Mouse (Mus musculus): ENCODE measurements around the gene Hpgds. TPM values are rescaled to one million over a fixed set of nuclear protein-coding genes. Genes with fewer than 3 reads are reported as not detected.

Gene Hpgds
- 1 to 10 TPM; 3.3 to 5.3 TPM for total RNA-seq (2021)

DNA sequence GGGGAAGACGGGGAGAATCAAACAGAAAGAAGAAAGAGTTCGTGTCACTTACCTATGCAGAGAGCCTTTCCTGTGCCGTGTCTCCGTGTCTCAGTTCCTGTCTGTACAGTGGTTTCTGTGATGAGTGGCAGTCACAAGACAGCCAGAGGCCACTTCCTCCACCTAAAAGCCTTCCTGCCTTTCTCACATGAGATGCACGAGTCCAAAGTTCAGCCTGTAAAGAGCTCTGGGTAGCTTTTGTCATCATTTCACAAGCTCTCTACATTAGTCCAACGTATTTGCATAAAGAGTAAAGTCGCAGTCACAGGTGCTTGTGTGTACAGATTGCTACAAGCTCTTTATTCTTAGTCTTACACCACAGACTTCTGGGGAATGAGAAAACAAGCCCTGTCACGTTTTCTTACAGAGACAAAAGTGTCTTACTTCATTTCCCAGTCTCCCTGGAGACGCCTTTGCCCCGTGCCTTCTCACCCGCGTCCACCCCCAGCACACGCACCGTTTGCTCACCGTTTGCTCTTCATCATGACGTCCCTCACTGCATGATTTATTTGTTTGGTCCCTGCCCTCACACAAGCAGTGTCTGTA, at the start of gene Hpgds:
Gene Hpgds (minus strand): TSS at position 288 of the 585 bp plus-strand sequence.
- no peak for DNase-seq (ENCODE audit: extremely low spot score in 1 of 2, low spot score in 1 of 2)

DNA sequence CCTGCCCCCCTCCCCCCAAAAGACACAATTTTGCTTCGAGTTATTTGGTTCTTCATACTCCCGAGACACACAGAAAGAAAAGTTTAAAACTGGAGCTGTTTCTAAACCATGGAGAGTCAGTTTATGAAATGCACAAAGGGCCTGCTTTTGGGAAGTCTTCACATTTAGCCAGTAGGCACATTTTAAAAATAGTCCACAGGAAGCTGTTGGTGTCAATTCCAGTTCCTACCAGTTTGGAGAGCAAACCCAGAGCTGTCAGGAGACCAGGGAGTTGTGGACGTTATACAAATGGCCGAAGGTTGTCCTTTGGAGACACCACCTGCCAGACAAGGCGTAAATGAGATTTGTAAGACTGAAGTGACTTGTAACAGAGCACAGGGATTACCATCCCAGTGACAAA, 20.3 kb upstream of the Hpgds start:
- DNase-seq (ENCODE audit: extremely low spot score in 1 of 2, low spot score in 1 of 2), result no peak

DNA sequence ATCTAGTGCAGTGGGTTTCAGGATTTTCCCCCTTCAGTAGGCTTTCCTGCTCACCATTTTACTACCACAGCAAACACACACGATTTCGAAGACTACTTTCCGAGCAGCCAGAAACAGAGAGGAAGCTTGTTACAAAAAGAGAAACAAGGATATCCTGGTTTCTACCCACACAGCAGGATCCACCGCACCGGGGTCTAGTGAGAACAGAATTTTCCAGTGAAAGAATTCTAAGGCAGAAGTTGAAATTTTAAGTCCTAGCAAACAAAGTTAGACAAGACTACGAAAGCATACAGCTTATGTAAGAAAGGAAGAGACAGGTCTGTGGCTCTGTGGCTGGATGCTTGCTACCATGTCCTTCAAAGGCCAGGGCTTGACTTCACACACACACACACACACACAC, 19.4 kb upstream of the Hpgds start:
- DNase-seq (ENCODE audit: extremely low spot score in 1 of 2, low spot score in 1 of 2), result no peak

DNA sequence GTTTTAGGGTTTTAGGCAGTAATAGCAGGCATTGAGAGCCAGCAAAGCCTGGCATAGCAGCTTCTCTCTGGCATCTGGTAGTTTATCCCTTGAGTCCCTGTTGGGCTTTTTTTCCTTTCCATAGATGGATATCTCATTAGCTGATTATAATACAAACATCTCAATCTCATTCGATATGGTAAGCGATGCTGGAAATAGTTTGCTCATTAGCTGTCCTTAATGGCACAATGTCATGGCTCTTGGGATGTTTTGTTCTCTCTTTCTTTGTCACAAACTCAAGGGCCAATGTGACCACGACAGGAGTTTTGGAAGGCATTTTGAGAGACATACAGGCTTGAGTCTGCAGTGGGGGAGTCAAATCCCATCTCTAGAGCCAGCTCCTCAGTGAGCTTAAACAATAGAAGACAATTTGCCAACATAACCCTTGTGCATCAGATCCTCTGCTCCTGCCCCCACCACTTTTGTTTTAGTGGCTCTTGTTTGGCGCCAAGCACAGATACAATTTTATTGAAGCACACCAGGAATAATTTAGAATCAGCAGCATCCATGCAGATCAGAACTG, 14.8 kb upstream of the Hpgds start:
- no peak for DNase-seq (ENCODE audit: extremely low spot score in 1 of 2, low spot score in 1 of 2)

DNA sequence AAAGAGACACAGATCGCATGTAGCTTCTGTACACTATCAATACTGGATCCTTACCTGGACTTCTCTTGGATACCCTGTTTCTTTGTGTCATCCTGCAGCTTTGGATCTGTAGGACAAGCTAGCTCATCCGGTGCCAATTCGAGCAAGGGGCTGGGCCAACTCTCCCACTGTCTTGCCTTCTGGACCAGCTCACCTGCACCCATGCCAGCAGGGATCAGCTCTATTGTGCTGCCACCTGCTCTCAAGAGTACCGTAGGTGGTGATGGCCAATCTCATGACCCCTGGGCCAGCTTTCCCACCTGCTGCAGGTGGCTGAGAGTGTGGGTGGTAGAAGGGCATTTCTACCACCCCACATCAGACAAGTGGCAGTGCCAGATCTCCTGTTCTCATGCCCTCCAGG, 12.3 kb upstream of the Hpgds start:
- DNase-seq (ENCODE audit: extremely low spot score in 1 of 2, low spot score in 1 of 2), result no peak

DNA sequence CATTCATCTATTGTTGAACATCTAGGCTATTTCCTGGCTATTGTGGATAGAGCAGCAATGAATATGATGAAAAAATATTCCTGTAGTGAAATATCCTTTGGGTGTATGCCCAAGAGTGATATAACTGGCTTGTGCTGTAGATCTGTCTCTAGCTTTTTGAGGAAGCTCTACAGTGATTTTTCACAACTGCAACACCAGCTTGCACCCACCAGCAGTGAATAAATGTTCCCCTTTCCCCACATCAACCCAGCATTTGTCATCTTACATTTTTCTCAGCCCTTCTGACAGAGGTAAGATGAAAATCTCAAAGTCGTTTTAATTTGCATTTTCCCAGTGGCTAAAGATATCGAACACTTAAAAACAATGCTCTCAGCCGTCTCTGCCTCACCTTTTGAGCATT, 8.9 kb upstream of the Hpgds start:
- no peak for DNase-seq (ENCODE audit: extremely low spot score in 1 of 2, low spot score in 1 of 2)

DNA sequence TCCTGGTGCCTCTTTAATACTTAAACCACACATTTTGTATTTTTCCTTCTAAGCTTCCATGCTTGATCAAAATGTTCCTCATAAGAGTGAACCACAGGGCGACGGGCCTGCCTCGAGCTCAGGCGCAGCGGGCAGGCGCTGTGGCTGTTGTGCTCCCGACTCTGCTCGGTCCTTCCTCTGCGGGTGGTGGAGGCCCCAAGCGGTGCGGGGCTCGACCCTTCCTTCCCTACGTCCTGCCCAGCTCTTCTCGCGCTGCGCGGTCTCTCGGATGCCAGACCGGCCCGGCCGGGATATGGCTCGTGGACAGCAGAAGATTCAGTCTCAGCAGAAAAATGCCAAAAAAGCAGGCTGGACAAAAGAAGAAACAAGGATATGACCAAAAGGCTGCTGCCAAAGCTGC, 6.0 kb upstream of the Hpgds start:
- no peak for DNase-seq (ENCODE audit: extremely low spot score in 1 of 2, low spot score in 1 of 2)

DNA sequence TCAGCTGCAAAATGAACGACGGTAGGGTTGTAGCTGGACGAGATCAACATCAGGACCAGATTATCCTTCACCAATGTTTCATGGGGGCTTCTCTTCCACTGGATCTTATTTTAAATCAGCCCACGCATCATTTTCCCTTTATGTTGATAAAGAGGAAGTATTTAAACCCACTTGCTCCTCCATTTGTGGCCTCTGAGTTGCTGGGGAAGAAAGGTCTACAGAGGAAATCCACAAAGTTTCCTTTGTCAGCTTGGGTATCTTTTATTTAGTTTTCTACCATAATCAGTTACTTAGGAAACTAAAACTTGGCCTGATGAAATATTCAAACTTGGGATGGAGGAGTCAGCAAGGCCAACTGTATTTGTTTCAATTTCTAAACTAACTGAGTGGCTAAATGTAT, 1.7 kb upstream of the Hpgds start:
- DNase-seq (ENCODE audit: extremely low spot score in 1 of 2, low spot score in 1 of 2), result no peak

DNA sequence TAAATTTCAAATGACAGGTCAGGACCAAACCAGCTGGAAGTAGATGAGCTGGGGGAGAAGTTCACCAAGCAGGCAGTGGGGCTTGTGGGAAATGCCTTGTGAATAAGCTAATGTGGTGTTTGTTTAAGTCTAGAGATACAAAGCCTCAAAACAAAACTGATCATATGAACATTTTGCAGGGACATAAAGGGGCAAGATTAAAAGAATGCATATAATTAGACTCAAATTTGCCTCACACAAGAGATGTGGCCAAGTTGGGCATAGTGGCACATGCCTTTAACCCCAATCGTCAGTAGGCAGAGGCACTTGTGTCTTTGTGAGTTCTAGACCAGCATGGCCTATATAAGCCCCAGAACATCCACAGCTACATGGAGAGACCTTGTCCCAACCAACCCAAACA, 2.4 kb downstream of the Hpgds start:
- no peak for DNase-seq (ENCODE audit: extremely low spot score in 1 of 2, low spot score in 1 of 2)

DNA sequence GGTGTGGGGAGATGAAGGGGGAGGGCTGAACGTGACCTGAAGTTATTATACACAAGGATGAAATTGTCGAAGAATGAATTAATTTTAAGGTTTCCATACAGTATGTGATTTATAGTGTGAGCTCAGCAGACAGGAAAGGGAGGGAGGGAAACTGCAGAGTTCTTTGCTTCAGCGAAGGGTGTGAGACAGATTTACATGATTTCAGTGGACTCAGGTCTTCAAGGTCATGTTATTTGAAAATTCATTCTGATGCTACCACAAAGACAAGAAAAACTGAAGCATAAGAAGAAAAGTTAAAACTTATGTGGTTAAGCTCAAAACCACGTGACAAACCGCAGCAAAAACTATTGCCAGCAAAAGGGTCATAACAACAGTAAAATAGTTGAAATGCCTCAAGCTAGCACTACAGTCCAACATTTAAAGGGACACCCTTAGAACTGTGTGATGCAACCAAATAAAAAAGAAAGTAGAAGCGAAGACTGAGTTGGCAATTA, 3.9 kb downstream of the Hpgds start:
- DNase-seq (ENCODE audit: extremely low spot score in 1 of 2, low spot score in 1 of 2), result no peak

DNA sequence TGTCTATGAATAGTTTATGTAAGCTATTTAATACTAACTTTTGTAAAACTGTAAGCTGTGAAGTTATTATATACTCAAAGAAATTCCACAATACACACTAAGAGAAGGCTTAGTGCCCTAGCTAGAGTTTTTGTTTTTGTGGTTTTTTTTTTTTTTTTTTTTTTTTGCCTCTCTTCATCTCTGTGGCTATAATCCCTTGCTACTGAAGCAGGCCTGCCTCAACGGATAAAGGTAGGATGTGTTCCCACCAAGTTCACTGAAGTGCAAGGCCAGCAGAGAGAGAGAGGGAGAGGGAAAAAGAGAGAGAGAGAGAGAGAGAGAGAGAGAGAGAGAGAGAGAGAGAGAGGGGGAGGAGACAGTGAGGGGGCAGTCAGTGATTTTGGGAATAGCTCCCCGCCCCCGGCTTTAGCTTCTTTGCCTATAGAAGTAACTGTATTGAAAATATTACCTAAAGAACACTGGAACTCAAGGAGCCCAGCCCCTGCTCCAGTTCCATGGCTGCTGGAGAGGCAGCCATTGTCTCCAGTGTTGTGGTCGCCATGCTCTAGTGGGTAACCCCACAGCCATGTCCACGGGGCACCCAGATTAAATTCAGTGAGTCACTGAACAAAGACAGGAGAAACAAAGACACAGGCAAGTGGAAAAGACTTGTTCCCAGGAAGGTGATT, 4.5 kb downstream of the Hpgds start:
- no peak for DNase-seq (ENCODE audit: extremely low spot score in 1 of 2, low spot score in 1 of 2)

DNA sequence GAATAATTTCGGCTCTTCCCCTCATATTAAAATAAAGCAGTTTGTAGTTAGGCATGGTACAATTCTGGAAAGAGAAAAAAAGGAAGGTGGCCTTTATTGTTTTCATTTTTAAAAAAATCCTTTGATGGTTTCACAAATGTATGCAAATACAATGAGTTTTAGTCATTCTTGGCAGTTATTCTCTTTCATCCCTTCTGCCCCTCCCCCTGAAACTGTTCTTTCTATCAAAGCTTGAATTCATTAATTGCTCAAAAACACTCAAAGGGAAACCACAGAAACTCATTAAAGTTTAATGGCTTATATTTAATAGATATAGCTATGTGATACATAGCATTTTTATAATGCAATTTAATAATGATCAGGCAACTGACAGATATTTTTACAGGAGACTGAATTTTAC, 6.5 kb downstream of the Hpgds start:
- DNase-seq (ENCODE audit: extremely low spot score in 1 of 2, low spot score in 1 of 2), result no peak

DNA sequence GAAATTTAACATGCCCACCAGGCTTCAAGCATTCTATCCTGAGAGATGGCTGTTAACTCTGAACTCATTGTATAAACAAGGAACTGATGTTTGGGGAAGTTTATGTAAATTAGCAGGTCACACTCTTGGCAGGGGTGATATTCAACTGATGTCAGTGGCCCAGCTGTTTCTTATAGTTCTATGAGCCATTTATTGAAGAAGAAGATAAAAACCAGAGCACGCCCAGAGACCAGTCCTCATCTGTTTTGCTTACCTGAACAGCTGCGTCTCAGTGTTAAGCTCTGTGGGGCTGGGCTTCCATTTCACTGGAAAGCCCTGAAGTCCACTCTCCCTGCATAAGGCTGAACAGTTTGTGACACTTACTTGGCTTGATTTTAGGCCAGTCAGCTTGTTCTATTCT, 6.9 kb downstream of the Hpgds start:
- DNase-seq (ENCODE audit: extremely low spot score in 1 of 2, low spot score in 1 of 2), result no peak

DNA sequence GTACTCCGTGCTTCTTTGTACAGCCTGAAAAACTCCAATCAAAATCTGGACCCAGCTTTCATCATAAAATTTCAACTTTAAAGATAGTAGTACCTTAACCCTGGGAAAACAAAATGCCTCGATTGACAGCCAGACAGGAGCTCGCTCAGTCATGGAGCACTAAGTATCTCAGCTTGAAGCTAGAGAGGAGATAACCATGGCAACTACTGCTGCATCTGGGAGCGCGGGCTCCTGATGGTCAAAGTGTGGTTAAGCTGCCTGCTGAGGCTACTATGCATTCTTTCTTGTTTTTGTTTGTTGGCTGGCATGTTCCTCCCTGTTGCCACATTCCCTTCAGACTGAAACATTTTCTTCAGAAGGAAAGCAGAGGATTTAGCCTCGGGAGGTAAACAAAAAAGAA, 12.3 kb downstream of the Hpgds start:
- no peak for DNase-seq (ENCODE audit: extremely low spot score in 1 of 2, low spot score in 1 of 2)

DNA sequence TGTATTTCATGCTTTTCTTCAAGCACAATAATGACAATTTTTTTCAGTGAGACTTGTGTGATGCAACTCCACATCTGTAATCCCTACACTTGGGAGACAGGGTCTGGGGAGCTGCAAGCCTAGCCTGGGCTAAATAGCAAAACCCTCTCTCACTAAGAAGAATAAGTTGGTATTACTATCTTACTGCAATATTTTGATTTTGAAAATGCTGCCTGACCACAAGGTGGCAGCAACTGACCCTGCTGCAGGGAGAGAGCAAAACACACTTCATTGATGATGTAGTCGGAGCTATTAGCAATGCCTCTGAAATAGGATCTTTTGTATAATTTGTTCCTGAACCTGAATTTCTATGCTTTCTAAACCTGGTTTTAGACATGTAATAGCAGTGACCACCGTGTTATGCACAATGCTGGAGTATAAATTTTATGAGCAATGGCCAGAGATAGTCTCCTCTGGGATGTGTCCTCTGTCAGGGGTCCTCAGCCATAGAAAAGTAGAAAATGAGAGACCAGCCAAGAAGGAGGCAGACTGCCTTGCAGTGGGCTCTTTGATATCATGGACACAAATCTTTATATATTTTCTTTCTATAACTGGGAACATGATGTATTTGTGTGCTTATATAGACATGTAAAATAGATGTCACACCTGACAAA, 18.5 kb downstream of the Hpgds start:
- peak in 1 of 2 experiments; percentile 59 for DNase-seq (ENCODE audit: extremely low spot score in 1 of 2, low spot score in 1 of 2)

DNA sequence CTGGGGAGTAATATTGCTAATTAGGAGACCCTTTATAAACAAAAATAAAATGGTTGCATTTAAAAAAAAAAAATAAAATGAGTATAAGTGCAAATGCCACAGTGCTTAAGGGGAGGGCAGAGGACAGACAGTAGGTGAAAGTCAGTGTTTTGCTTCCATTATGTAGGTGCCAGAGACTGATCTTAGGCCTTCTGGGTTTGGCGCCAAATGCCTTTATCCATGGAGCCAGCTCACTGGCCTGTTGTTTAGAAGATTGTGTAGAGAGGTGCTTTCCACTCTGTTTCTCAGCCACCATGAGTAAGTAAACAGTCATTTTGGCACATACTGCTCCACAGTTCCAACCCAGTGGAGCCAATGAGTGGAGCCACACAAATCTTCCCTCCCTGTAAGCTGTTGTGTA, 27.2 kb downstream of the Hpgds start:
- no peak for DNase-seq (ENCODE audit: extremely low spot score in 1 of 2, low spot score in 1 of 2)

DNA sequence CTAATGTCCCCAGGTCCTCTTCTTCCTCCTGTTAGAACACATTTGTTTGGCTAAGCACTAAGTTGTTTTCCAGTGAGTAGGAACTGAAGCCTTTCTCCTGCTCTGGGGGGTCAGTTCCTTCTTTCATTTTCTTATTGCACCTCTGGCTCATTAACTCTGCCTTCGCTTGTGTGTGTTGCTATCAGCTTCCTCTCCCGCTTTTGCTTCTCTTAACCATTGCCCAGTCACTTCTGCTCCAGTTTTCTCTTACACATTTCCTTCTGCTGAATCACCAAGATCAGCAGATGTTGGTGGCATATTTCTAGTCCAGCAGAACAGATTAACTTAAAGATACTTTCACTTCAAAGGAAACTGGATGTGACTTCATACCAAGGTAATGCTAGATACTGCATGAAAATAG, 29.8 kb downstream of the Hpgds start:
- no peak for DNase-seq (ENCODE audit: extremely low spot score in 1 of 2, low spot score in 1 of 2)

DNA sequence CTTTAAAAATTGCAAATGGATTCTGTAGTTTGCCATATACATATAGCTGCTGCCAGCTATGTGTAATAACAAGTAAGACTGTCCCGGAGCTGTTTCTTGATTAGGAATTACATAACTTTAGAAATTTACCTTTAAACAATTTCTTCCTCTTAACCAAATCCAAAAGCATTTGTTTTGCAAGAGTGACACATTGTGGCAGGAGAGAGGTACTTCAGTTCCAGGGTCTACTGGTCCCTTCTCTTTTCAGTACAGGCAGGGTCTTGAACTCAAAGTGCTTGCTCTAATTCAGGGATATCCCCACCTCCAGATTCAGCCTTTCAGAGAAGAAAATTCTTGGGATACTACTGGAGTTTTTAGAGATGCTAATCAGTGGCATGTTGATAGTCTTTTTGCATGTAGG, 65.6 kb downstream of the Hpgds start:
- DNase-seq (ENCODE audit: extremely low spot score in 1 of 2, low spot score in 1 of 2), result no peak

DNA sequence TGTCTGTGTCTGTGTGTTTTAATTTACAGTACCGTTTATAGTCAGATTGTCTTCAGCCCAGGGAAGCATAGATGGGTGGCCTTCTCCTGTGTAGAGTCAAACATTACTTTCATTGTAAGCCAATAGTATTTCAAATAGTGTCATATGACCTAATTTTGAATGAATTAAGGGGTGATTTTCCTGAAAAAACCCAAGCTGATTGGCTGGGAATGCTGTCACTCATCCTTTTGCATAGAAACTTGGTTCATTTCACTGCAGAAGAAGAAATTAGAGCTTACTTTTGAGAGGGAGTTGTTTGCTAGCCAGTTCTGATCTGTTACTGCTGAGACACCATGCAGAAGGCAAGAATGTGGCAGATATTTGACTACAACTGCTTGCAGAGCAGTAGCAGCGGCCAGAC, 69.5 kb downstream of the Hpgds start:
- peak in 1 of 2 experiments; percentile 34 for DNase-seq (ENCODE audit: extremely low spot score in 1 of 2, low spot score in 1 of 2)

All from layer of hippocampus, postnatal 25 days (tissue).